Mouse (Mus musculus) layer of hippocampus, postnatal 25 days (tissue): ENCODE measurements around the gene Frem1. TPM values are rescaled to one million over a fixed set of nuclear protein-coding genes. Genes with fewer than 3 reads are reported as not detected.

Experiments used
- DNase-seq, 2 experiments: peaks; one replicate each; pipeline ENCODE4 v3.0.0; 2022; ENCODE audit warnings: mixed read lengths in 2 of 2, low spot score in 1 of 2; ENCODE audit errors: extremely low spot score in 1 of 2
- total RNA-seq, 2 experiments: library from RNA; stranded (reverse); gene quantifications; 2 replicates each; pipeline ENCODE4 v1.2.3; 2021

Frem1 gene
- total RNA-seq, 2 experiments from 2014 or later = 2.2 to 3.5 TPM

DNA sequence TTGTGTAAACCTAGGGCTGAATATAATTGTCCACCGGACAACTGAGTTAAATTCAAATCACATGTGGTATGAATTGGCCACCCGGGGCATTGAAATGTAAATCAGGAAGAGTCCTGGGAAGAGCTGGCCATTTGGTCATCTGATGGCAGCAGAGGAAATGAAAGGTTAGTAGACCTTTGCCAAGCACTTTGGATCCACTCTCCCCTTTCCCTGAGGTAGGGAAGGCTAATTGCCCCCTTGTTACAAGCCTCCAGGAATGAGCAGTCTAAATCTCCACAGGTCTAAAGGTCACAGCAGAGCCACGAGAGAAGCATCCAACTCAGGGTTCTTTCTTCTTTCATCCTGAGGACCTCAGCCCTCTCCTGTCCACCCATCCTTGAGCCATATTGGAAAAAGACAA lies 20.5 kb downstream of the Frem1 start:
- DNase-seq = no peak

DNA sequence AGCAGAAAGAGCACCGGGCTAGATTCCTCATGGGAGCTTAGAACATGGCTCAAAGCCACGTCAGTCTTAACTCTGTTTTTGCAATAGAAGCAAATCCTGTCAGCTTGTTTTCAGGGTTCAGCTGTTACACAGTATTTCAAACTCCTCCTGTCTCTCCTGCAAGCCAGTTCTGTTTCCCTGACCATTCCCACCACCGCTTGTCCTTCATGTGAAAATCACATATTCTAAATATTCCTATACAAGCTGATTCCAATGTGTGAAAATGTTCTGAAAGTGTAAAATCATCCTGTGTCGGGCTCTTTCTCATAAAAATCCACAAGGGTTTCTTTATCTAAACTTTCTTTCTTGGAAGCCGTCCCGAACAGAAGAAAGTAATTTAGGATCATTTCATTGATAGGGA lies 22.0 kb downstream of the Frem1 start:
- DNase-seq = no peak

GRCm38 (mm10) chr4:83020759-83021555 lies 31.2 kb downstream of the Frem1 start:
- no peak for DNase-seq

GRCm38 (mm10) chr4:83018111-83019105 lies 33.7 kb downstream of the Frem1 start:
- DNase-seq = no peak

- no peak for DNase-seq
These were observed 37.6 kb downstream of the Frem1 start for GRCm38 (mm10) chr4:83014538-83014937.

GRCm38 (mm10) chr4:83004086-83004485 lies 48.1 kb downstream of the Frem1 start:
- no peak for DNase-seq

- DNase-seq = no peak
These were observed 60.1 kb downstream of the Frem1 start for GRCm38 (mm10) chr4:82992042-82992441.

GRCm38 (mm10) chr4:82990973-82991695 lies 61.0 kb downstream of the Frem1 start:
- no peak for DNase-seq

- DNase-seq = no peak
These were observed 79.8 kb downstream of the Frem1 start for GRCm38 (mm10) chr4:82972381-82972780.

- no peak for DNase-seq
These were observed 81.1 kb downstream of the Frem1 start for GRCm38 (mm10) chr4:82970901-82971648.

DNA sequence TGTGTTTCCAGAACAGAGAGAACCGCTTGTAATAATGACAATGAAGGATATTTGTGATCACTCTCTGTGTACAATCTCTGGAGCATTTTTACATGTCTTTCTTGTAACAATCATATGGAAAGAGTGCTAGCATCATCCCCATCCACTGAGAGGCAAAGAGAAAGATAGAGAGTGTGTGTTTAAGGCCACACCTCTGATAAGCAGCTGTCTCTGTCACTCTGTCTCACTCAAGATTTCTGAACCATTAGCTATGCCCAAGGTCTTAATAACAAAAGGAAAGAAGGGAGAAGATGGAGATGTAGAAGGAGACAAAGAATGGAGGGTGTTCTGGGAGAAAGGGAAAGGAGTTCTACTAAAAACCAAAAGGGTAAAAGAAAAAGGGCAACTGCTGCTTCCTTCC lies 91.1 kb downstream of the Frem1 start:
- no peak for DNase-seq

GRCm38 (mm10) chr4:82957827-82958538 lies 94.2 kb downstream of the Frem1 start:
- DNase-seq = no peak

DNA sequence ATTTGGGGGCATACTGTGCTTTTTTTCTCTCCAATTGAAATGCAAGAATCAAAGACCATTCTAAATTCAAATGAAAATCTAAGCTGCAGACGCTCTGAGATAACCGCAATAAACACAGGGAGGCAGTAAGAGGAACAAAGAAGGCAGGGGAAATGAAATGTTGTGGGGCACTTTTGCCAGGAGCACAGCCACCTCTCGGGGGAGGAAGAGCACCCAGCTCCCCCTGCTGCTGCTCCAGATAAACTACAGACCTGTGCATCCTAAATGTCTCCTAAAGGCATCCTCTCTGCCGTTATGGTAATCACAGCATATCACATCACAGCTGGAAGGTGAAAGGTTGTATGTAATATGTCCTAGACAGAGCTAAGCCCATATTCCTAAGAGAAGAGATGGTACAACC lies 98.1 kb downstream of the Frem1 start:
- no peak for DNase-seq

- DNase-seq = no peak
These were observed 102.6 kb downstream of the Frem1 start for GRCm38 (mm10) chr4:82949511-82949910.

- no peak for DNase-seq
These were observed 105.4 kb downstream of the Frem1 start for GRCm38 (mm10) chr4:82946721-82947120.

DNA sequence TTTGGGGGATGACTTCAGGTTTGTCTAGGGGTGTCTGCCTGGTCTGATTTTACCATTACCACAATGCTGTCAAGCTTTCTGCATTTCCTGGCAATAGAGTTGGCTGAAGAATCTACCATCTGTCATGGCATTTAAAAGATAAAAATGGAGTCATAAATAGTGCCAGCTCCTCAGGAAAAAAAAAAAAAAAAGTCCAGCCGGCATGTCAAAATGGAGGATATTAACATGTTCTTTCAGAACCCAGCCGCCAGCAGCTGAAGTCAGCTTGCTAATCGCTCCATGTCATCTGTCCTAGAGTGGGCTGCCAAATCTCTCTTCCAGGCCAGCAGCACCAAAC lies 105.9 kb downstream of the Frem1 start:
- DNase-seq = peak in 1 of 2 experiments; percentile 35

DNA sequence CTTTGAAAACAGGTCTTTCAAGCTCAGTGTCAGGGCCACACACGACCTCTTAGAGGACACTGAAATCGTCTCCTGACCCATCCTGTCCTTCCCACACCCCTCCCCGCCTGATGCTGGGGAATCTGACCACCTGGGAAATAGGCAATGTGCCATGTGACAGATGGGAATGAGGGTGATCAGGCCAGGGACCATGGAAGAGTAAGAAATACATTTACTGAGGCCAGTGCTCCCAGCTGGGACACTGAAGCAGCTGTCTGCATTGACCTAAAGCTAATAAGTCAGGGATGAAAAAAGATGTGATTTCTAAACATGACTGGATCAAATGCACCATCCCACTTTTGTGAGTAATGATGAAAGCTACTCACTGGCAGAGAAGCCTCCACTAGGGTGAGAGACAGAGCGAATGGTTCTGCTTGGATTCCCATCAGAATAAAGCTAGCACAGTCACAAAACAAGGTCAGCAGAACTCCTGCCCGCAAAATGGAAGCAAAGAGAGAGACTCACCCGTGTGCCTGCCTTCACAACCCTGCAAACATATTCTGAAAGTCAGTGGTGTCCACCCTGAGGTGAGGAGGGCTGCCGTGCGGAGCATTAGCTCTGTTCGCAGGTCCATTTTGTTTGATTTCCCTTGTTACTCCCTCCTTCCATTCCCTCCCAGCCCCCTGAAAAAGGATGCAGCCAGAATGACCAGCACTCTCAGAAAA lies 106.4 kb downstream of the Frem1 start:
- DNase-seq = no peak

DNA sequence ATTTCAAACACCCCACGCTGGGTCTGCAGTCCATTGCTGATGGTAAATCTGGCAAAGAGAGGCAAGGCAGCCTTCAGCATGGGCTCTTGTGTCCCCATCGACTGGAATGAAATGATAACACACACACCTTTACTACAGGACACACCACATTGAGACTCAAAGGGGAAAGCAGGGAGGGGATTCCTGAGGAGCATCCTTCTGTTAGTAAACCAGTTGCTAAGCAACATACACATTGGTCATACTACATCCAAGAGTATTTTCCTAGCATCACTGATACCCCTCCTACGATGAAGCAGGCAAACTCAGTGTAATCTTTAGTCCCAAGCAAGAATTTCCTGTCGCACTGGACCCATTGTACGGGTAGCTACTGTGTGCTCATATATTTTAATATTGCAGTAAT lies 111.5 kb downstream of the Frem1 start:
- no peak for DNase-seq

DNA sequence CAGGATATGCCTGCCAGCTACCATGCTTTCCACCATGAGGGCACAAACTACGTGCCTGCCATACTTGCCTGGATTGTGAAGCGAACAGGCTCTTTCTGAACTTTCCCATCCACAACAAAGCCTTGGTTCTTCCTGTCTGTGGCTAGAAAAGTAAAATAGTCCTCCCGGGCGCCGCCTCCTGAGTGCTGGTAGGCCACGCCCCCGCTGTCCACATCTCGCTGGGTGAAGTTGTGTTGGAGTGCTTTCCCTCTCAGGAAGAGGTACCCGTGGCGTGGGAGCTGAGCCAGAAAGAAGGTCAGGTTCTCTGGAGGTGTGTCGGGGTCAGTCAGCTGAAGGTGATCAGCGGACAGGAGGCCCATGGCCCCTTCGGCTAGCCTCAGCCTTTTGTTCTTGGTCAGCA lies 111.9 kb downstream of the Frem1 start:
- no peak for DNase-seq
